Mouse (Mus musculus): ENCODE data around the gene Arid1b. TPM values are rescaled to one million over a fixed set of nuclear protein-coding genes. Genes with fewer than 3 reads are reported as not detected.
"Not testable (repeated sequence)": the region's sequence is repeated elsewhere in the genome, so short reads cannot be mapped to it uniquely, and the experiment has no call there.

Arid1b gene
- polyA plus RNA-seq, 1 experiment, result 9.1 TPM

- H3K79me3 ChIP-seq (ENCODE audit: low read depth), result peaks cover 22% of the 10 kb centered on the region
- H3K27me3 ChIP-seq (ENCODE audit: control insufficient read depth, insufficient read depth, insufficient read length), result no peaks in the 10 kb centered on the region
- peaks cover 80% of the 10 kb centered on the region for H3K79me2 ChIP-seq (ENCODE audit: control insufficient read depth, insufficient read depth)
- no peak overlapping the region for H3ac ChIP-seq (ENCODE audit: control insufficient read depth, insufficient read length, low read depth)
- no peak overlapping the region for H3K4me3 ChIP-seq (ENCODE audit: insufficient read depth, poor library complexity, severe bottlenecking)
- no peaks in the 10 kb centered on the region for H3K36me3 ChIP-seq (ENCODE audit: control insufficient read depth, insufficient read depth)
- TF ChIP-seq FOSL1 (IDR thresholded peaks at IDR 0.05; ENCODE audit: insufficient read depth, low read length, poor library complexity, severe bottlenecking) (no peak), MYOG (IDR thresholded peaks at IDR 0.05; ENCODE audit: control insufficient read depth, extremely low read depth, insufficient read length) (no peak), USF1 (IDR thresholded peaks at IDR 0.05; ENCODE audit: low read depth) (no peak), CEBPB (IDR thresholded peaks at IDR 0.05; ENCODE audit: low read depth) (no peak), CTCF (IDR thresholded peaks at IDR 0.05; ENCODE audit: control insufficient read depth, insufficient read depth, insufficient read length) (no peak), MAX (IDR thresholded peaks at IDR 0.05) (no peak), MYOD1 (IDR thresholded peaks at IDR 0.05; ENCODE audit: control insufficient read depth, insufficient read length, low read depth) (no peak)
These were observed 114.5 kb downstream of the Arid1b start for GRCm38 (mm10) chr17:5108546-5109142.

DNA sequence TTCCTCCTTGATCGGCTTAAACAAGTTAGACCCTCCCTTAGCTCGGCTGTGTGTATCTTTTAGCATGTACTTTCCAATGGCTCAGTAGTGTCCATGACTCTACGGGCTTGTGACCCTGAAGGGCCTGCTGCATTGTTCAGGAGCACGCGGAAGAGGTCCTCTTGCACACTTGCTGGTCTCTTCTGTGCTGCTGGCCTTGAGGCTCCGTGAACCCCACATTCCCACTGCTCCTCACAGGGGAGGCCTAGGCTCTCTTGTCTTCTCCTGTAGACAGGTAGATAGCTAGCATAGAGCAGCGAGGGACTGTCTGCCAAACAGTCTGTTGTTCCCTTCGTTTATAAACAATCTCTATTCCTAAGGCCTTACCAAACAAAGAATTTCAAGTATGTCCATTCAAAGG lies 115.2 kb downstream of the Arid1b start:
- TF ChIP-seq FOSL1 (IDR thresholded peaks at IDR 0.05; ENCODE audit: insufficient read depth, low read length, poor library complexity, severe bottlenecking), result no peak

GRCm38 (mm10) chr17:5110159-5110558 lies 116.0 kb downstream of the Arid1b start:
- Histone ChIP-seq H3ac (ENCODE audit: control insufficient read depth, insufficient read length, low read depth) (no peak overlapping the region), H3K4me3 (ENCODE audit: insufficient read depth, poor library complexity, severe bottlenecking) (no peak overlapping the region), H3K79me3 (ENCODE audit: low read depth) (peaks cover 12% of the 10 kb centered on the region), H3K36me3 (ENCODE audit: control insufficient read depth, insufficient read depth) (no peaks in the 10 kb centered on the region), H3K79me2 (ENCODE audit: control insufficient read depth, insufficient read depth) (peaks cover 65% of the 10 kb centered on the region), H3K27me3 (ENCODE audit: control insufficient read depth, insufficient read depth, insufficient read length) (no peaks in the 10 kb centered on the region)
- TF ChIP-seq MAX (IDR thresholded peaks at IDR 0.05), result no peak
- no peak for TF ChIP-seq CEBPB (IDR thresholded peaks at IDR 0.05; ENCODE audit: low read depth)
- no peak for TF ChIP-seq MYOD1 (IDR thresholded peaks at IDR 0.05; ENCODE audit: control insufficient read depth, insufficient read length, low read depth)
- TF ChIP-seq FOSL1 (IDR thresholded peaks at IDR 0.05; ENCODE audit: insufficient read depth, low read length, poor library complexity, severe bottlenecking), result no peak
- no peak for TF ChIP-seq MYOG (IDR thresholded peaks at IDR 0.05; ENCODE audit: control insufficient read depth, extremely low read depth, insufficient read length)
- TF ChIP-seq USF1 (IDR thresholded peaks at IDR 0.05; ENCODE audit: low read depth), result no peak
- TF ChIP-seq CTCF (IDR thresholded peaks at IDR 0.05; ENCODE audit: control insufficient read depth, insufficient read depth, insufficient read length), result no peak

More for the DNA sequence above, 115.2 kb downstream of the Arid1b start:
- H3K79me3 ChIP-seq (ENCODE audit: low read depth), result peaks cover 17% of the 10 kb centered on the region
- no peaks in the 10 kb centered on the region for H3K36me3 ChIP-seq (ENCODE audit: control insufficient read depth, insufficient read depth)
- H3K4me3 ChIP-seq (ENCODE audit: insufficient read depth, poor library complexity, severe bottlenecking), result no peak overlapping the region
- H3K79me2 ChIP-seq (ENCODE audit: control insufficient read depth, insufficient read depth), result peaks cover 73% of the 10 kb centered on the region
- H3ac ChIP-seq (ENCODE audit: control insufficient read depth, insufficient read length, low read depth), result no peak overlapping the region
- no peaks in the 10 kb centered on the region for H3K27me3 ChIP-seq (ENCODE audit: control insufficient read depth, insufficient read depth, insufficient read length)

GRCm38 (mm10) chr17:5110981-5111380 lies 116.8 kb downstream of the Arid1b start:
- not testable (repeated sequence) for H3K27me3 ChIP-seq (ENCODE audit: control insufficient read depth, insufficient read depth, insufficient read length); H3K4me3 ChIP-seq (ENCODE audit: insufficient read depth, poor library complexity, severe bottlenecking); H3K79me3 ChIP-seq (ENCODE audit: low read depth); H3ac ChIP-seq (ENCODE audit: control insufficient read depth, insufficient read length, low read depth); H3K36me3 ChIP-seq (ENCODE audit: control insufficient read depth, insufficient read depth)
- peaks cover 57% of the 10 kb centered on the region for H3K79me2 ChIP-seq (ENCODE audit: control insufficient read depth, insufficient read depth)

- Histone ChIP-seq H3K4me3 (ENCODE audit: insufficient read depth, poor library complexity, severe bottlenecking) (no peak overlapping the region), H3ac (ENCODE audit: control insufficient read depth, insufficient read length, low read depth) (no peak overlapping the region), H3K79me3 (ENCODE audit: low read depth) (peaks cover 10% of the 10 kb centered on the region), H3K36me3 (ENCODE audit: control insufficient read depth, insufficient read depth) (no peaks in the 10 kb centered on the region), H3K27me3 (ENCODE audit: control insufficient read depth, insufficient read depth, insufficient read length) (no peaks in the 10 kb centered on the region), H3K79me2 (ENCODE audit: control insufficient read depth, insufficient read depth) (peaks cover 49% of the 10 kb centered on the region)
- TF ChIP-seq CTCF (IDR thresholded peaks at IDR 0.05; ENCODE audit: control insufficient read depth, insufficient read depth, insufficient read length) (no peak), MAX (IDR thresholded peaks at IDR 0.05) (no peak), USF1 (IDR thresholded peaks at IDR 0.05; ENCODE audit: low read depth) (no peak), MYOD1 (IDR thresholded peaks at IDR 0.05; ENCODE audit: control insufficient read depth, insufficient read length, low read depth) (no peak), CEBPB (IDR thresholded peaks at IDR 0.05; ENCODE audit: low read depth) (no peak), FOSL1 (IDR thresholded peaks at IDR 0.05; ENCODE audit: insufficient read depth, low read length, poor library complexity, severe bottlenecking) (no peak), MYOG (IDR thresholded peaks at IDR 0.05; ENCODE audit: control insufficient read depth, extremely low read depth, insufficient read length) (no peak)
These were observed 118.0 kb downstream of the Arid1b start for GRCm38 (mm10) chr17:5112116-5112515.

DNA sequence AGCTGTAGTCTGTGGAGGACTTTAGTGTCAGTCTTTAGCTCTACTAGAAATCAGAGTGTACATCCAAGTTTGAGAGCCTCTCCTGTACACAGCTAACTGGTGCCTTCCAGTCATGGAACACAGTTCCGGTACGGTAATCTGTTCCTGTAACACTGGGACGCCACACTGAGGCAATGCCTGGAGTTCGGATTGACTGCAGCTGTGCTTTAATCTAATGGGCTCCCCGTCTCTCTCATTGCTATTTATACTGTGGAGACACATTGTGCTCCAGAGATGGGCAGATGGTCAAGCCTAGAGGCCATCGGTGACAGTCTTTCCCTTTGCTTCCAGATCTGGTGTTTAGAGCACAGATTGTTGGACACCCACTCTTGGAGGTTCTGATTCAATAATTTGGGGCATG lies 121.8 kb downstream of the Arid1b start:
- H3K36me3 ChIP-seq (ENCODE audit: control insufficient read depth, insufficient read depth), result no peaks in the 10 kb centered on the region
- H3ac ChIP-seq (ENCODE audit: control insufficient read depth, insufficient read length, low read depth), result no peak overlapping the region
- H3K79me2 ChIP-seq (ENCODE audit: control insufficient read depth, insufficient read depth), result peaks cover 47% of the 10 kb centered on the region
- H3K27me3 ChIP-seq (ENCODE audit: control insufficient read depth, insufficient read depth, insufficient read length), result no peaks in the 10 kb centered on the region
- no peak overlapping the region for H3K4me3 ChIP-seq (ENCODE audit: insufficient read depth, poor library complexity, severe bottlenecking)
- H3K79me3 ChIP-seq (ENCODE audit: low read depth), result peaks cover 14% of the 10 kb centered on the region
- TF ChIP-seq CEBPB (IDR thresholded peaks at IDR 0.05; ENCODE audit: low read depth) (no peak), CTCF (IDR thresholded peaks at IDR 0.05; ENCODE audit: control insufficient read depth, insufficient read depth, insufficient read length) (no peak), MYOD1 (IDR thresholded peaks at IDR 0.05; ENCODE audit: control insufficient read depth, insufficient read length, low read depth) (no peak)
